Mouse (Mus musculus): ENCODE measurements around the gene Arhgap45. TPM values are rescaled to one million over a fixed set of nuclear protein-coding genes. Genes with fewer than 3 reads are reported as not detected.
"Not testable (repeated sequence)": the region's sequence is repeated elsewhere in the genome, so short reads cannot be mapped to it uniquely, and the experiment has no call there.

The Arhgap45 gene
- total RNA-seq, 2 experiments from 2014 or later = 3.6 to 4.0 TPM

DNA sequence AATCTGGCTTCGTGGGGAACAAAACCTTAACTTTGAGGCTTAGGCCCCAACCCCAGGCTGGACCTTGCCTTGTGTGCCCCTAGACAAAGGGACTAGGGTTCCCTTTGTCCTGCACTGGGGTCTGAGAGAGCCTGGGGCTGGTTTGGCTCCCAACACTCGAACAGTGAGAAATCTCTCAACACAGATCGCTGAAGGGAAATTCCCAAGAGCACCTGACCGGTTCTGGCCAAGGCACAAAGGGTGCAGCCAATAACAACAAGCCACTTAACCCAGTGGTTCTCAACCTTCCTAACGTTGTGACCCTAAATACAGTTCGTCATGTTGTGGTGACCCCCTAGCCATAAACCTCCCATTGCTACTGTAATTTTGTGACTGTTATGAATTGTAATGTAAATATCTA lies 33.8 kb downstream of the Arhgap45 start:
- DNase-seq (ENCODE audit: low spot score in 2 of 2) = no peak
- intact Hi-C loops (cut with DNase I) = loop anchor here (5.0 kb wide), 1 partner anchor 63 kb away; the partner anchor contains the start of gene Cnn2

GRCm38 (mm10) chr10:80050885-80051617 lies 34.6 kb downstream of the Arhgap45 start:
- intact Hi-C loops (cut with DNase I) = loop anchor here (5.0 kb wide), 1 partner anchor 64 kb away; the partner anchor contains the start of gene Cnn2
- DNase-seq (ENCODE audit: low spot score in 2 of 2) = no peak

DNA sequence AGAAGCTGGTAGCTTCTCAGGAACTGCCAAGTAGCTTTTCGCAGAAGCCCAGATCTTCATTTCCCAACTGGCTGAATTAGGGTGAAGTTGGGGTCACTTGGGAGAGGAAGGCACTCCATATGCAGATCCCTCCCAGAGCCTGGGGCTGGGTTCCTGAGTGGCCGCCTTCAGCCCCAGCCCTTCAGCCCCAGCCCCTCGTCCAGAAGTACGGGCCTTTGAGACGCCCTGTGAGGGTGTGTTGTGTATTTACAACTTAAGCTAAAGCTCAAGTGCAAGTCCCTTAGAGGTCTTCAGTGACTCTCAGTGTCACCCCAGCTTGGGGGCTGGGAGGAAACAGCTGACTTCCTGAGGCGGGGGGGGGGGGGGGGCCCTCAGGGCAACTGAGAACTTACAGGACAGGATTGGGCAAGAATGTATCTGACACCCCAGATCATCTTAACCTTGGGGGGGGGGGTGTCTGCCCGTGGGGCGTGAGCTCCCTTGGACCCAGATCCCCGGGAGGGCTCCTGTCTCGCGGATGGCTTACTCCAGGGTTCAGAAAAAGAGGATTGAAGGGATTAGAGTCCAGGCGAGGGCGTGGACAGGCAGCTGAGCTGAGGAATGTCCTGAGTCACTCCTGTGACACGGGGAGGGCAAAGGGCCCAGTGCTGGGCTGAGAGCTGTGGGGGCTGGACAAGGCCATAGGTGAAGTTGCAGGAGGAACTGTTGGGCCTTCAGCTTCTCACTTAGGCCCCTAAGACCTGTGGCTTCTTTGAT lies 35.3 kb downstream of the Arhgap45 start:
- no peak for DNase-seq (ENCODE audit: low spot score in 2 of 2)
- intact Hi-C loops (cut with DNase I) = loop anchor here (5.0 kb wide), 1 partner anchor 64 kb away; the partner anchor contains the start of gene Cnn2

DNA sequence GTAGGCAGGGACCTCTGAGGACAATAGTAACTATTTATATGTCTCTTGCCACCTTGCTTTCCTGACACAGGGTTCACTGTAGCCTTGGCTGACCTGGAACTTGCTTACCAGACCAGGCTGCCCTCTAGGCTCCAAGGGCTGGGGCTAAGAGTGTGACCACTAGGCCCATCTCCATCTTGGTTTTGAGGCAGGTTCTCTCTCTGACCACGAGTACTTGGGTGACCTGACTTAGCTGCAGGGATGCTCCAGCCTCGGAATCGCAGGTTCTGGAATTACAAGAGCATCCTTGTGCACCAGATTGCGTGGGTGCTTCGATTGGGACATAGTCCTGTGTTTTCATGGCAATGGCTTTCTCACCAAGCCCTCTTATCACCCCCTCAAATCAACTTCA lies 35.9 kb downstream of the Arhgap45 start:
- no peak for DNase-seq (ENCODE audit: low spot score in 2 of 2)
- intact Hi-C loops (cut with DNase I) = loop anchor here (5.0 kb wide), 1 partner anchor 65 kb away; the partner anchor contains the start of gene Cnn2

DNA sequence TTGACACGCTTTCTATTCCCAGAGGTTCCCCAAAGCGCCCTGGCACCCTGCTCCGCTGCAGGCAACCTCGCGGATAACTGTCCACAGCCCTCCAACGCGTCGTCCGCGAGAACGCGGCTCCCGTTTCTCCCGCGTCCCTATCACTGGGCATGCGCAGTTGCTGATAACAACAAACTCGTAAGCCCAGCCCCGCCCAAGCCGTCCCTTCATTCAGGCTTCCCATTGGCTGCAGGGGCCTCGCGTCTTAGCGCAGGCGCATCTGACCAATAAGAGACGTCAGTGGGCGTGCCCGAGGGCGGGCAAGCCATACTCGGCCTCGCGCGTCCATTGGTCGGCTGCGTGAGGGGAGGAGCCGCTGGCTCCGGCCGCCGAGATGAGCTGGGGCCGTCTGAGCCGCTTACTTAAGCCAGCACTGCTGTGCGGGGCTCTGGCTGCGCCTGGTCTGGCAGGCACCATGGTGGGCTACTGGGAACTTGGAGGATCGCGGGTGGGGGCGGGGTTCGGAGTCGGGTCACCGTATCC lies 36.9 kb downstream of the Arhgap45 start:
- intact Hi-C loops (cut with DNase I) = loop anchor here (1.0 to 5.0 kb wide), 2 partner anchors 62 to 66 kb away; partner anchors contain the start of genes Cnn2 and Stk11
- DNase-seq (ENCODE audit: low spot score in 2 of 2) = peak; percentile 100

- peak; percentile 43 to 59 for DNase-seq (ENCODE audit: low spot score in 2 of 2)
Measured at GRCm38 (mm10) chr10:80053831-80054815, 37.7 kb downstream of the Arhgap45 start.

DNA sequence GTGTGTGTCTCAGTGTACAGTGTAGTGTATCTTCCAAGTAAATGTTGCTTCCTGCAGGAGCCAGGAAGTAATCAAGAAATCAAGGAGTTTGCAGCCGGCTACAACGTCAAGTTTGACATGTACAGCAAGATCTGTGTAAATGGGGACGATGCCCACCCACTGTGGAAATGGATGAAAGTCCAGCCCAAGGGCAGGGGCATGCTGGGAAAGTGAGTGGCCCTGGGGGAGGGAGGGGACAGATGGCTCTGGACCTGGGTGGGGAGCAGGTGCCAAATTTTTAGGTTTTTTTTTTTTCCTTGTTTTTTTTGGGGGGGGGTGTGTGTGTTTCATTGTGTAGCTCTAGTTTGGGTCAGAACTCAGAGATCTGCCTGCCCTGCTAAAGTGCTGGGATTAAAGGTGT lies 38.5 kb downstream of the Arhgap45 start:
- not testable (repeated sequence) for DNase-seq (ENCODE audit: low spot score in 2 of 2)
- intact Hi-C loops (cut with DNase I) = loop anchor here (5.0 kb wide), 1 partner anchor 68 kb away; the partner anchor contains the start of gene Cnn2

More at GRCm38 (mm10) chr10:80053831-80054815, 37.7 kb downstream of the Arhgap45 start:
- intact Hi-C loops (cut with DNase I) = loop anchor here (1.0 to 5.0 kb wide), 2 partner anchors 61 to 67 kb away; partner anchors contain the start of genes Cnn2 and Stk11

DNA sequence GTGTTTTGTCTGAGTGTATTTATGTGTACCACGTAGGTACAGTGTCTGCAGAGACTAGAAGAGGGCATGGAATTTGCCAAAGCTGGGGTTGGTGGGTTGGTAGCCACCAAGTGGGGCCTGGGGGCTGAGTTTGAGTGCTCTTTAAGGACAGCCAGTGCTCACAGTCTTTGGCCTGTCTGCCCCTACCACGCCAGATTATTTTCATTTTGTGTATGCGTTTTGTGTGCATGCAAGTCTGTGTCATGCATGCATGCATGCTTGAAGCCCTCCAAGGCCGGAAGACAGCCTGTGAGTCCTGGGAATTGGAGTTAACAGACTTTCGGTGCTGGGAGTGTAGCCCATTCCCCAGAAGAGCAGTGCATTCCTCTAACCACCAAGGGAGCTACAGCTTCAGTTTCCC lies 38.9 kb downstream of the Arhgap45 start:
- intact Hi-C loops (cut with DNase I) = no loop called here
- no peak for DNase-seq (ENCODE audit: low spot score in 2 of 2)

- intact Hi-C loops (cut with DNase I) = no loop called here
Measured at GRCm38 (mm10) chr10:80055891-80056290, 39.4 kb downstream of the Arhgap45 start.

GRCm38 (mm10) chr10:80056506-80056905 lies 40.1 kb downstream of the Arhgap45 start:
- DNase-seq (ENCODE audit: low spot score in 2 of 2) = no peak
- intact Hi-C loops (cut with DNase I) = no loop called here

More at GRCm38 (mm10) chr10:80055891-80056290, 39.4 kb downstream of the Arhgap45 start:
- no peak for DNase-seq (ENCODE audit: low spot score in 2 of 2)

DNA sequence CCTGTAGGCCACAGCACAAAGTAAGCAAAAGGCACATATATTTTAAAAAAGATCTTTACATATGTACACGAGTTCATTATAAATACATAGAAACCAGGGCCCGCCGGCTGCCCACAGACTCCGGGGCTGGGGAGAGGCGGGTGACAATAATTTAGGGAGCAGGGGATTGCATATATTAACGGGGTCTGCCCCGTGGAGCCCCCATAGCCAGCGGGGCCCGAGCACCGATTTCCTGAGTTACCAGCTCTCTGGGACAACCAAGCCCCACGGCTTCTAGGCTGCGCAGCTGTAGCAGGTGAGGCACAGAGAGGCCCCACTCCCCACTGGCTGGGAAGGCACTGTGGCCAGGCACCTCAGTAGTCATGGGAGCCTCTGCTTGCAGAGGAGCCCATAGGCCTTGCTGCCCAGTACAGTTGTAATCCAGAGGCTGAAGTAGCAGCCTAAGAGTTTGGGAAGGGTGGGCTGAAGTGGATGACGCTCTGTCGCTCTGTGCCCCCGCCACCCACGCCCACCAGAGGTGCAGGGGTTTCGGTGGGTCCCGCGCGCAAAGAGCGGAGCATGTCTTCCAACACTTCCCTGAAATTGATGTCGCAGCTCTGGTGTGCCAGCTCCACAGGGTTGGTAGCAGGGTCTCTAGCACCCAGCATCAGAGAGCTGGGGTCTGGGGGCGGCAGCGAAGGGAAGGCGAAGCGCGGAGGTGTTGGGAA lies 40.7 kb downstream of the Arhgap45 start:
- DNase-seq (ENCODE audit: low spot score in 2 of 2) = no peak
- intact Hi-C loops (cut with DNase I) = no loop called here

- peak in 1 of 2 experiments; percentile 39 for DNase-seq (ENCODE audit: low spot score in 2 of 2)
- intact Hi-C loops (cut with DNase I) = no loop called here
Measured at GRCm38 (mm10) chr10:80057683-80058326, 41.4 kb downstream of the Arhgap45 start.

- intact Hi-C loops (cut with DNase I) = no loop called here
- DNase-seq (ENCODE audit: low spot score in 2 of 2) = no peak
Measured at GRCm38 (mm10) chr10:80063104-80063503, 46.7 kb downstream of the Arhgap45 start.

DNA sequence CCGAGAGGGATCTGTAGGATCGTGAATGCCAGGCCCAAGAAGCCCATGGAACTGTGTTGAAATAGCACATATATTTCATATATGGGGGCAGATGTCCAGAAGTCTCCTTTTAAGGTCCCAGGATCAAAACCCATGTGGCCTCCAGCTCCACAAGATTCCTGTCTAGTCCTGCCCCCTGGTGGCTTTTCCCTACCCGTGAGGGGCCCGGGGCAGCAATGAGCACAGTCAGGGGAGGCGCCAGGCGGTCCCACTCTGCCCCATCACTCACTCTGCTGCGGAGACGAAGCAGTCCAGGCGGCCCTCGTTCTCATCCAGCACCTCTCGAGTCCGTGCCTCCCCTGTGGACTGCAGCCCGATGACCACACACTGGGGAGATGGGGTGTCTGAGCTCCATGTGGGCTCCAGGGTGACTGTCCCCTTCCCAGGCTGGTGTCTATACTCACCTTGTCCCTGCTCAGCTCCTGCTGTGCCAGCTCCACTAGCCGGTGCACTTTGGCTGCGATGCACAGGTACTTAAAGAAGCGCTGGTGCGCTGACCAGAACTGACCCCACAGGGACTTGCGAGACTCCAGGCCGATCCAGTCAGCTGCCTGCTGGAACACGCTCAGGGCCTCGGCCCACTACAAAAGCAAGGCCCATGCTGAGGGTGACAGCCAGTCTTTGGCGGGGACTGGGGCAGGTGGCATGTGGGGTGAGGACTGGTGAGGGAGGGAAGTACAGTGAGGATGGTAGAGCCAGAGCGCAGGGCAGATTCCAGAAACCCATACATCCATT lies 47.6 kb downstream of the Arhgap45 start:
- intact Hi-C loops (cut with DNase I) = no loop called here
- DNase-seq (ENCODE audit: low spot score in 2 of 2) = no peak

DNA sequence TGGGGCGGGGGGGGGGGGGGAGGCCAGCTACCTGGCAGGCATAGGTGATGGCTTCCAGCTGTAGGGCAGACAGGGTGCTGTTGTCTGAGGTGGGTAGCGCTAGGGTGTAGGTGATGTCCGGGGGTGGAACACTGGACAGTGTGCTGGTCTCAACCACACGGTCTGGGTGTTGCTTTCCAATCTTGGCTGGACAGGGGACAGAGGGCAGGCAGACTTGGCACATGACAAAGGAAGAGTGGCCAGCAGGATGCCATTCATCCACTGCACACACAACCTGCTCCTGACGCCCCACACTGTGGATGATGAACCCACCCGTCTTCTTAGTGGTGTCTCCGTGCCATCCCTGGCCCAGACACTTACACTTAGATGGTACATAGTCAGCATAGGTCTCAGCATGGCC lies 52.8 kb downstream of the Arhgap45 start:
- intact Hi-C loops (cut with DNase I) = no loop called here
- DNase-seq (ENCODE audit: low spot score in 2 of 2) = no peak

- intact Hi-C loops (cut with DNase I) = no loop called here
- DNase-seq (ENCODE audit: low spot score in 2 of 2) = no peak
Measured at GRCm38 (mm10) chr10:80069948-80070450, 53.5 kb downstream of the Arhgap45 start.
